Mouse (Mus musculus): ENCODE results near the gene N4bp2l2. TPM values are rescaled to one million over a fixed set of nuclear protein-coding genes. Genes with fewer than 3 reads are reported as not detected.
"Not testable (repeated sequence)": the region's sequence is repeated elsewhere in the genome, so short reads cannot be mapped to it uniquely, and the experiment has no call there.

N4bp2l2 gene
- polyA plus RNA-seq, 1 experiment from 2014 or later = 45.1 TPM

DNA sequence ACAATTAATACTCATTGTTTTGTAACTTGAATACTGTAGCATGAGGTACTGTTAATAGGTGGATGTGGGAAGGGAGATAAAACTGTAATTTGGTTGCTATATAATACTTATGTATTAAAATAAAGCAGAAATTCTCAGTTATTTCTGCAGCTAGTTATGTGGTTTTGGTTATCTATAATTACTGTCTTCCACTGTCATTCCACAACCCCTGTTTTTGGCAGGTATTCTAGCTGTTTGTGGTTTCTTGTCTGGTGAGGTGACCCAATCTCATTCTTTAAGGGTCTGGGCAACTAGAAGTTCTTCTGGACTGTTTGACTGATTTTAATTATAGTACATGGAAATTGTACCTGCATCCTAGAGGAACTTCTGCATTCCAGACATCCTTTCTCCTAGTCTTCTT lies 24.7 kb upstream of the N4bp2l2 start:
- Histone ChIP-seq H3K4me1 (replicated peaks; ENCODE audit: insufficient read depth, low read length) (no peaks in the 10 kb centered on the region), H3K9me3 (replicated peaks; ENCODE audit: low read length) (no peaks in the 10 kb centered on the region), H3K4me3 (replicated peaks; ENCODE audit: low read depth, low read length) (no peak overlapping the region), H3K36me3 (ENCODE audit: insufficient read depth, low read length) (no peaks in the 10 kb centered on the region), H3K4me2 (ENCODE audit: low read length) (no peak overlapping the region), H3K27me3 (ENCODE audit: insufficient read depth, low read length) (no peaks in the 10 kb centered on the region), H3K9ac (ENCODE audit: low read depth, low read length) (no peak overlapping the region), H3K27ac (no peak overlapping the region)
- TF ChIP-seq CTCF (IDR thresholded peaks at IDR 0.05; ENCODE audit: low read depth) = no peak
- no peak for DNase-seq (ENCODE audit: low spot score)
- ATAC-seq (replicated peaks; ENCODE audit: low FRiP score, low read depth) = no peak

DNA sequence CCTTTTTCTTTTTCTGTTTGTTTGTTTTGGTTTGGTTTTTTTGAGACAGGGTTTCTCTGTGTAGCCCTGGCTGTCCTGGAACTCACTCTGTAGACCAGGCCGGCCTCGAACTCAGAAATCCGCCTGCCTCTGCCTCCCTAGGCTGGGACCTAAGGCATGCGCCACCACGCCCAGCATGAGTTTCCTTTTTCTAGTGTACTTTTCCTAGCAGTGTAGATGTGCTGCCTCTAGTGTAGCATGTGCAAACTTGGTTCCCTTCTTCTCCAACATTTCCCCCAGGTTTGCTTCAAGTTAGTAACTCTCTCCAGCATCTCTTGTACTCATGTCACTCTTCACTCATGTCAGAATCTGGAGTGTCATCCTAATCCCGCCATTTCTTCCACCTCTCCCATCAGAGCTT lies 16.9 kb upstream of the N4bp2l2 start:
- not testable (repeated sequence) for H3K4me3 ChIP-seq (replicated peaks; ENCODE audit: low read depth, low read length); H3K4me2 ChIP-seq (ENCODE audit: low read length); H3K27ac ChIP-seq; H3K36me3 ChIP-seq (ENCODE audit: insufficient read depth, low read length); ATAC-seq (replicated peaks; ENCODE audit: low FRiP score, low read depth); H3K9me3 ChIP-seq (replicated peaks; ENCODE audit: low read length); H3K27me3 ChIP-seq (ENCODE audit: insufficient read depth, low read length); H3K9ac ChIP-seq (ENCODE audit: low read depth, low read length); H3K4me1 ChIP-seq (replicated peaks; ENCODE audit: insufficient read depth, low read length); DNase-seq (ENCODE audit: low spot score)
- WGBS = 93% methylated on average over 6 of the region's 6 CpGs

- Histone ChIP-seq H3K27ac (no peak overlapping the region), H3K9ac (ENCODE audit: low read depth, low read length) (peak overlapping the region; percentile 96; the same call in 1 of the 2 replicates), H3K36me3 (ENCODE audit: insufficient read depth, low read length) (no peaks in the 10 kb centered on the region), H3K4me3 (replicated peaks; ENCODE audit: low read depth, low read length) (peak overlapping the region; percentile 96), H3K4me1 (replicated peaks; ENCODE audit: insufficient read depth, low read length) (0 out of 2 replicates have a peak, but pooled peaks cover 4% of the 10 kb centered on the region), H3K9me3 (replicated peaks; ENCODE audit: low read length) (no peaks in the 10 kb centered on the region), H3K4me2 (ENCODE audit: low read length) (peak overlapping the region; percentile 68), H3K27me3 (ENCODE audit: insufficient read depth, low read length) (no peaks in the 10 kb centered on the region)
- 38% methylated on average over 6 of the region's 6 CpGs for WGBS
- TF ChIP-seq CTCF (IDR thresholded peaks at IDR 0.05; ENCODE audit: low read depth) = peak; percentile 2; the same call in 1 of the 2 replicates
- ATAC-seq (replicated peaks; ENCODE audit: low FRiP score, low read depth) (no peak), DNase-seq (ENCODE audit: low spot score) (peak; percentile 21)
These were observed 8.9 kb upstream of the N4bp2l2 start for GRCm38 (mm10) chr5:150674866-150675265.

GRCm38 (mm10) chr5:150673880-150674621 lies 8.1 kb upstream of the N4bp2l2 start:
- Histone ChIP-seq H3K4me3 (replicated peaks; ENCODE audit: low read depth, low read length) (peak overlapping the region; percentile 96), H3K4me2 (ENCODE audit: low read length) (peak overlapping the region; percentile 68), H3K27ac (peak overlapping the region; percentile 92), H3K27me3 (ENCODE audit: insufficient read depth, low read length) (no peaks in the 10 kb centered on the region), H3K9me3 (replicated peaks; ENCODE audit: low read length) (no peaks in the 10 kb centered on the region), H3K36me3 (ENCODE audit: insufficient read depth, low read length) (no peaks in the 10 kb centered on the region), H3K4me1 (replicated peaks; ENCODE audit: insufficient read depth, low read length) (0 out of 2 replicates have a peak, but pooled peaks cover 4% of the 10 kb centered on the region), H3K9ac (ENCODE audit: low read depth, low read length) (peak overlapping the region; percentile 96)
- ATAC-seq (replicated peaks; ENCODE audit: low FRiP score, low read depth) = peak; percentile 53; the same call in 1 of the 2 replicates
- under 1% methylated on average over 73 of the region's 91 CpGs for WGBS
- DNase-seq (ENCODE audit: low spot score) = peak; percentile 54
- TF ChIP-seq CTCF (IDR thresholded peaks at IDR 0.05; ENCODE audit: low read depth) = no peak

GRCm38 (mm10) chr5:150673153-150673835 lies 7.3 kb upstream of the N4bp2l2 start, which contains the start of gene Pds5b:
TSS of gene Pds5b (plus strand) at chr5:150673739.
- Histone ChIP-seq H3K36me3 (ENCODE audit: insufficient read depth, low read length) (no peaks in the 10 kb centered on the region), H3K9me3 (replicated peaks; ENCODE audit: low read length) (no peaks in the 10 kb centered on the region), H3K4me3 (replicated peaks; ENCODE audit: low read depth, low read length) (peak within 1 kb of the TSS; percentile 96), H3K27ac (peak within 1 kb of the TSS; percentile 92), H3K27me3 (ENCODE audit: insufficient read depth, low read length) (no peaks in the 10 kb centered on the region), H3K4me2 (ENCODE audit: low read length) (peak within 1 kb of the TSS; percentile 68), H3K4me1 (replicated peaks; ENCODE audit: insufficient read depth, low read length) (0 out of 2 replicates have a peak, but pooled peaks cover 4% of the 10 kb centered on the region), H3K9ac (ENCODE audit: low read depth, low read length) (peak within 1 kb of the TSS; percentile 96)
- TF ChIP-seq CTCF (IDR thresholded peaks at IDR 0.05; ENCODE audit: low read depth) = peak; percentile 87
- ATAC-seq (replicated peaks; ENCODE audit: low FRiP score, low read depth) = peak; percentile 97
- DNase-seq (ENCODE audit: low spot score) = peak; percentile 98
- 15% methylated on average over 42 of the region's 49 CpGs for WGBS

GRCm38 (mm10) chr5:150672343-150672742 lies 6.4 kb upstream of the N4bp2l2 start:
- ATAC-seq (replicated peaks; ENCODE audit: low FRiP score, low read depth) (no peak), DNase-seq (ENCODE audit: low spot score) (no peak)
- Histone ChIP-seq H3K4me2 (ENCODE audit: low read length) (no peak overlapping the region), H3K27me3 (ENCODE audit: insufficient read depth, low read length) (no peaks in the 10 kb centered on the region), H3K4me3 (replicated peaks; ENCODE audit: low read depth, low read length) (no peak overlapping the region), H3K9me3 (replicated peaks; ENCODE audit: low read length) (no peaks in the 10 kb centered on the region), H3K27ac (no peak overlapping the region), H3K4me1 (replicated peaks; ENCODE audit: insufficient read depth, low read length) (0 out of 2 replicates have a peak, but pooled peaks cover 4% of the 10 kb centered on the region), H3K36me3 (ENCODE audit: insufficient read depth, low read length) (no peaks in the 10 kb centered on the region), H3K9ac (ENCODE audit: low read depth, low read length) (no peak overlapping the region)
- TF ChIP-seq CTCF (IDR thresholded peaks at IDR 0.05; ENCODE audit: low read depth) = no peak
- 94% methylated on average over 7 of the region's 7 CpGs for WGBS

Measured in kidney, postnatal 0 days (tissue).